Mouse (Mus musculus) retina, adult 2 months (tissue): ENCODE data around the gene Siglece.
"Not testable (repeated sequence)": the region's sequence is repeated elsewhere in the genome, so short reads cannot be mapped to it uniquely, and the experiment has no call there.

Experiments used
- DNase-seq: peaks from one replicate; pipeline ENCODE4 v3.0.0-alpha.2; 2012; ENCODE audit warnings: low read depth, low spot score

Siglece gene

GRCm38 (mm10) chr7:43660002-43660401 is at the start of gene Siglece:
Gene Siglece, minus strand, starts transcription at chr7:43660161.
- no peak for DNase-seq

GRCm38 (mm10) chr7:43690118-43690517 is 30.2 kb upstream of the Siglece start, which contains the start of gene Klk14:
Gene Klk14, plus strand, starts transcription at chr7:43690418.
- DNase-seq, result no peak

- DNase-seq, result no peak
These were observed 25.1 kb upstream of the Siglece start for GRCm38 (mm10) chr7:43685088-43685487.

GRCm38 (mm10) chr7:43682511-43682910 is 22.6 kb upstream of the Siglece start:
- not testable (repeated sequence) for DNase-seq

- no peak for DNase-seq
These were observed 21.0 kb upstream of the Siglece start for GRCm38 (mm10) chr7:43680960-43681359.

GRCm38 (mm10) chr7:43678517-43678916 is 18.6 kb upstream of the Siglece start:
- no peak for DNase-seq

- DNase-seq, result no peak
These were observed 15.1 kb upstream of the Siglece start for GRCm38 (mm10) chr7:43675091-43675490.

GRCm38 (mm10) chr7:43672581-43673260 is 12.8 kb upstream of the Siglece start:
- DNase-seq, result no peak

GRCm38 (mm10) chr7:43671809-43672580 is 12.0 kb upstream of the Siglece start, which contains the start of gene Ctu1:
Gene Ctu1, plus strand, starts transcription at chr7:43672016.
- peak; percentile 87 for DNase-seq

GRCm38 (mm10) chr7:43671064-43671808 is 11.3 kb upstream of the Siglece start:
- DNase-seq, result no peak

- no peak for DNase-seq
These were observed 8.6 kb upstream of the Siglece start for GRCm38 (mm10) chr7:43668582-43668981.

- not testable (repeated sequence) for DNase-seq
These were observed 7.3 kb upstream of the Siglece start for GRCm38 (mm10) chr7:43667221-43667620.

GRCm38 (mm10) chr7:43662804-43663203 is 2.8 kb upstream of the Siglece start:
- no peak for DNase-seq

GRCm38 (mm10) chr7:43656232-43656631 is 3.7 kb downstream of the Siglece start:
- no peak for DNase-seq

GRCm38 (mm10) chr7:43654519-43654918 is 5.4 kb downstream of the Siglece start:
- no peak for DNase-seq

- DNase-seq, result no peak
These were observed 7.3 kb downstream of the Siglece start for GRCm38 (mm10) chr7:43652683-43653082.

GRCm38 (mm10) chr7:43643046-43643652 is 16.8 kb downstream of the Siglece start:
- no peak for DNase-seq

GRCm38 (mm10) chr7:43642587-43642986 is 17.4 kb downstream of the Siglece start:
- no peak for DNase-seq

- no peak for DNase-seq
These were observed 22.8 kb downstream of the Siglece start for GRCm38 (mm10) chr7:43637118-43637517.

GRCm38 (mm10) chr7:43636194-43636593 is 23.8 kb downstream of the Siglece start:
- no peak for DNase-seq

GRCm38 (mm10) chr7:43634500-43634899 is 25.5 kb downstream of the Siglece start, which contains the start of gene Ceacam18:
Gene Ceacam18, plus strand, starts transcription at chr7:43634707.
- no peak for DNase-seq

- DNase-seq, result no peak
These were observed 26.0 kb downstream of the Siglece start for GRCm38 (mm10) chr7:43633940-43634339.
